Mouse (Mus musculus) MEL (cell line): Measurements from ENCODE around the gene Rpl38. TPM values are rescaled to one million over a fixed set of nuclear protein-coding genes. Genes with fewer than 3 reads are reported as not detected.
A peak's percentile ranks its signal among the peaks of the same experiment; 100 is the strongest.

Experiments used
- DNase-seq: peaks from one replicate; pipeline ENCODE4 v3.0.0; 2011; ENCODE audit warnings: low read depth, low spot score
- H3K27ac ChIP-seq: 2 replicates; pipeline ENCODE4 v1.5.1; 2012; ENCODE audit warnings: low read depth, mild to moderate bottlenecking, control low read depth, low read length, moderate library complexity; ENCODE audit not compliant: control insufficient read depth
- H3K27me3 ChIP-seq, 2 experiments: fragments of 150-350 bp in 1 of 2; sonication (generic) in 1 of 2; 2 replicates each; pipeline ENCODE4 v1.6.1; 2012; ENCODE audit warnings: low read length in 2 of 2, mild to moderate bottlenecking in 2 of 2, improper control_type of control experiment in 1 of 2, moderate library complexity in 1 of 2; ENCODE audit not compliant: insufficient read depth in 2 of 2, control insufficient read depth in 1 of 2
- H3K36me3 ChIP-seq, 2 experiments: 2 replicates each; pipeline ENCODE4 v1.6.1; 2012 to 2014; ENCODE audit warnings: low read length in 2 of 2, improper control_type of control experiment in 1 of 2, inconsistent platforms in 1 of 2, mild to moderate bottlenecking in 1 of 2; ENCODE audit not compliant: insufficient read depth in 2 of 2, control insufficient read depth in 1 of 2
- H3K4me1 ChIP-seq, 2 experiments: fragments of 150-350 bp in 1 of 2; sonication (generic) in 1 of 2; 2 replicates each; pipeline ENCODE4 v1.6.1; 2012; ENCODE audit warnings: low read length in 2 of 2, improper control_type of control experiment in 1 of 2, mild to moderate bottlenecking in 1 of 2; ENCODE audit not compliant: insufficient read depth in 2 of 2, control insufficient read depth in 1 of 2
- H3K4me3 ChIP-seq, 2 experiments: fragments of 150-350 bp in 1 of 2; sonication (generic) in 1 of 2; 2 replicates each; pipeline ENCODE4 v1.5.1; 2012; ENCODE audit warnings: low read depth in 2 of 2, low read length in 2 of 2, mild to moderate bottlenecking in 2 of 2, moderate library complexity in 2 of 2, control low read depth in 1 of 2, improper control_type of control experiment in 1 of 2; ENCODE audit not compliant: control insufficient read depth in 1 of 2, insufficient read depth in 1 of 2
- H3K79me2 ChIP-seq: 2 replicates; pipeline ENCODE4 v1.6.1; 2012; ENCODE audit warnings: mild to moderate bottlenecking, low read length, moderate library complexity; ENCODE audit not compliant: control insufficient read depth, poor library complexity, insufficient read depth
- H3K9ac ChIP-seq: 2 replicates; pipeline ENCODE4 v1.6.1; 2012; ENCODE audit warnings: low read depth, mild to moderate bottlenecking, control low read depth, low read length, moderate library complexity; ENCODE audit not compliant: control insufficient read depth, poor library complexity, severe bottlenecking
- H3K9me3 ChIP-seq: fragments of 150-350 bp; sonication (generic); replicated peaks from 2 replicates; pipeline ENCODE4 v1.6.1; 2012; ENCODE audit warnings: mild to moderate bottlenecking, low read length, improper control_type of control experiment, moderate library complexity; ENCODE audit not compliant: insufficient read depth
- CHD1 ChIP-seq: IDR thresholded peaks from 2 replicates; pipeline ENCODE4 v1.6.1; 2012; ENCODE audit warnings: low read depth, mild to moderate bottlenecking, inconsistent platforms, low read length, improper control_type of control experiment
- CTCF ChIP-seq, 3 experiments: IDR thresholded peaks in 2 of 3; conservative IDR thresholded peaks in 1 of 3; 2 replicates each; pipeline ENCODE4 v1.5.1; 2011 to 2012; ENCODE audit warnings: low read length in 3 of 3, low read depth in 2 of 3, mild to moderate bottlenecking in 2 of 3, improper control_type of control experiment in 1 of 3, inconsistent platforms in 1 of 3, mixed read lengths in 1 of 3, moderate library complexity in 1 of 3; ENCODE audit not compliant: control insufficient read depth in 1 of 3, insufficient read depth in 1 of 3, poor library complexity in 1 of 3, severe bottlenecking in 1 of 3
- EP300 ChIP-seq, 2 experiments: IDR thresholded peaks; 2 replicates each; pipeline ENCODE4 v1.6.1; 2011; ENCODE audit warnings: improper control_type of control experiment in 2 of 2, low read length in 2 of 2, low read depth in 1 of 2, mild to moderate bottlenecking in 1 of 2
- ETS1 ChIP-seq: IDR thresholded peaks from 2 replicates; pipeline ENCODE4 v1.6.1; 2012; ENCODE audit warnings: low read depth, mild to moderate bottlenecking, inconsistent platforms, low read length, improper control_type of control experiment, moderate library complexity
- GATA1 ChIP-seq: IDR thresholded peaks from 2 replicates; pipeline ENCODE4 v1.6.1; 2011; ENCODE audit warnings: low read depth, low read length, improper control_type of control experiment
- JUND ChIP-seq: IDR thresholded peaks from 2 replicates; pipeline ENCODE4 v1.6.1; 2011; ENCODE audit warnings: low read depth, mild to moderate bottlenecking, improper control_type of control experiment, low read length
- KAT2A ChIP-seq: conservative IDR thresholded peaks from 2 replicates; pipeline ENCODE4 v1.6.1; 2012; ENCODE audit warnings: low read depth, low read length, improper control_type of control experiment, inconsistent platforms
- MAFK ChIP-seq: IDR thresholded peaks from 2 replicates; pipeline ENCODE4 v1.6.1; 2011; ENCODE audit warnings: low read depth, mild to moderate bottlenecking, low read length, improper control_type of control experiment, borderline replicate concordance
- MYB ChIP-seq: IDR thresholded peaks from 2 replicates; pipeline ENCODE4 v1.6.1; 2011; ENCODE audit warnings: mild to moderate bottlenecking, low read depth, low read length, improper control_type of control experiment
- MYC ChIP-seq: IDR thresholded peaks from 2 replicates; pipeline ENCODE4 v1.6.1; 2011; ENCODE audit warnings: low read depth, mild to moderate bottlenecking, low read length, improper control_type of control experiment, moderate library complexity
- NELFE ChIP-seq: IDR thresholded peaks from 2 replicates; pipeline ENCODE4 v1.6.1; 2011; ENCODE audit warnings: low read depth, low read length, improper control_type of control experiment
- NRF1 ChIP-seq: IDR thresholded peaks from 2 replicates; pipeline ENCODE4 v1.6.1; 2014; ENCODE audit warnings: low read depth, mild to moderate bottlenecking, inconsistent platforms, low read length, improper control_type of control experiment, moderate library complexity; ENCODE audit not compliant: poor library complexity, insufficient read depth, severe bottlenecking
- RAD21 ChIP-seq: IDR thresholded peaks from 2 replicates; pipeline ENCODE4 v1.6.1; 2011; ENCODE audit warnings: mild to moderate bottlenecking, low read depth, low read length, improper control_type of control experiment
- RCOR1 ChIP-seq: IDR thresholded peaks from 2 replicates; pipeline ENCODE4 v1.6.1; 2012; ENCODE audit warnings: low read depth, mild to moderate bottlenecking, inconsistent platforms, low read length, improper control_type of control experiment
- SIN3A ChIP-seq: IDR thresholded peaks from 2 replicates; pipeline ENCODE4 v1.6.1; 2012; ENCODE audit warnings: low read length, improper control_type of control experiment, inconsistent platforms
- USF2 ChIP-seq, 2 experiments: IDR thresholded peaks; 2 replicates each; pipeline ENCODE4 v1.6.1; 2011 to 2012; ENCODE audit warnings: improper control_type of control experiment in 2 of 2, low read length in 2 of 2, borderline replicate concordance in 1 of 2, inconsistent platforms in 1 of 2, low read depth in 1 of 2, mild to moderate bottlenecking in 1 of 2; ENCODE audit not compliant: insufficient read depth in 1 of 2
- ZC3H11A ChIP-seq: IDR thresholded peaks from 2 replicates; pipeline ENCODE4 v1.6.1; 2012; ENCODE audit warnings: low read depth, mild to moderate bottlenecking, inconsistent platforms, low read length, improper control_type of control experiment
- ZKSCAN1 ChIP-seq: IDR thresholded peaks from 2 replicates; pipeline ENCODE4 v1.6.1; 2012; ENCODE audit warnings: low read depth, mild to moderate bottlenecking, inconsistent platforms, low read length, improper control_type of control experiment, moderate library complexity
- ZMIZ1 ChIP-seq: IDR thresholded peaks from 2 replicates; pipeline ENCODE4 v1.6.1; 2012; ENCODE audit warnings: low read depth, mild to moderate bottlenecking, inconsistent platforms, low read length, improper control_type of control experiment, moderate library complexity
- ZNF384 ChIP-seq: IDR thresholded peaks from 2 replicates; pipeline ENCODE4 v1.6.1; 2012; ENCODE audit warnings: low read depth, mild to moderate bottlenecking, inconsistent platforms, low read length, improper control_type of control experiment
- polyA plus RNA-seq, 2 experiments: library from polyadenylated mRNA; stranded (reverse) in 1 of 2; unstranded in 1 of 2; fragments of >175 nt in 1 of 2; fragments of >200 nt in 1 of 2; gene quantifications; 2 replicates each; pipeline versions ENCODE4 v1.2.1 to v1.2.4; 2012; ENCODE audit warnings: low replicate concordance in 2 of 2, low read depth in 1 of 2; ENCODE audit not compliant: insufficient read length in 2 of 2, insufficient read depth in 1 of 2, missing spikeins in 1 of 2
- total RNA-seq: library from RNA; depleted of rRNA; stranded (reverse); fragments of 300-350 nt; gene quantifications from 2 replicates; pipeline ENCODE4 v1.2.3, GENCODE M21; 2012

Rpl38 gene
- total and polyA plus RNA-seq, 3 experiments = 851 to 5,142 (median 1,236) TPM

- no peak for DNase-seq
- Histone ChIP-seq H3K27me3 (no peaks in the 10 kb centered on the region), H3K79me2 (no peaks in the 10 kb centered on the region), H3K4me1 (no peaks in the 10 kb centered on the region), H3K9ac (no peak overlapping the region), H3K36me3 (no peaks in the 10 kb centered on the region), H3K27ac (no peak overlapping the region), H3K9me3 (no peaks in the 10 kb centered on the region), H3K4me3 (no peak overlapping the region)
- TF ChIP-seq EP300 (IDR thresholded peaks at IDR 0.05; ENCODE audit: low read depth in 1 of 2, low read length in 2 of 2) (peak in 1 of 2 experiments; percentile 24; a peak in 1 of 4 replicates), GATA1 (no peak), MAFK (no peak), CTCF (IDR thresholded peaks at IDR 0.05 in 2 of 3, conservative IDR thresholded peaks at IDR 0.05 in 1 of 3; ENCODE audit: control insufficient read depth in 1 of 3, insufficient read depth in 1 of 3, low read depth in 2 of 3, low read length in 3 of 3, poor library complexity in 1 of 3, severe bottlenecking in 1 of 3) (no peak), USF2 (IDR thresholded peaks at IDR 0.05; ENCODE audit: borderline replicate concordance in 1 of 2, insufficient read depth in 1 of 2, low read depth in 1 of 2, low read length in 2 of 2) (no peak), KAT2A (no peak), JUND (no peak), NRF1 (no peak), SIN3A (no peak), ZC3H11A (no peak), ZNF384 (peak; percentile 75)
Measured at GRCm38 (mm10) chr11:114691454-114692182, 23.3 kb downstream of the Rpl38 start.

- no peaks in the 10 kb centered on the region for H3K79me2 ChIP-seq
- no peaks in the 10 kb centered on the region for H3K36me3 ChIP-seq
- no peak overlapping the region for H3K9ac ChIP-seq
- H3K4me3 ChIP-seq = no peak overlapping the region
- H3K4me1 ChIP-seq = no peaks in the 10 kb centered on the region
- DNase-seq = no peak
- no peaks in the 10 kb centered on the region for H3K9me3 ChIP-seq
- H3K27ac ChIP-seq = no peak overlapping the region
- no peaks in the 10 kb centered on the region for H3K27me3 ChIP-seq
- TF ChIP-seq GATA1 = no peak
- TF ChIP-seq RCOR1 = no peak
- TF ChIP-seq KAT2A = no peak
- TF ChIP-seq ETS1 = no peak
- TF ChIP-seq CHD1 = no peak
- TF ChIP-seq NELFE = no peak
- TF ChIP-seq MYB = no peak
- no peak for TF ChIP-seq CTCF (IDR thresholded peaks at IDR 0.05 in 2 of 3, conservative IDR thresholded peaks at IDR 0.05 in 1 of 3; ENCODE audit: control insufficient read depth in 1 of 3, insufficient read depth in 1 of 3, low read depth in 2 of 3, low read length in 3 of 3, poor library complexity in 1 of 3, severe bottlenecking in 1 of 3)
- TF ChIP-seq ZKSCAN1 = no peak
- no peak for TF ChIP-seq ZMIZ1
- TF ChIP-seq USF2 (IDR thresholded peaks at IDR 0.05; ENCODE audit: borderline replicate concordance in 1 of 2, insufficient read depth in 1 of 2, low read depth in 1 of 2, low read length in 2 of 2) = no peak
- TF ChIP-seq SIN3A = no peak
- TF ChIP-seq RAD21 = no peak
- no peak for TF ChIP-seq EP300 (IDR thresholded peaks at IDR 0.05; ENCODE audit: low read depth in 1 of 2, low read length in 2 of 2)
- no peak for TF ChIP-seq ZNF384
- TF ChIP-seq MYC = no peak
- TF ChIP-seq, all 39 proteins: peak for 0
Measured at GRCm38 (mm10) chr11:114692601-114693000, 24.3 kb downstream of the Rpl38 start.
